Mouse (Mus musculus) thymus, postnatal 10 days (tissue): ENCODE measurements around the gene A530084C06Rik.

Experiments used
- DNase-seq, 2 experiments: peaks; one replicate each; pipeline ENCODE4 v3.0.0; 2021; ENCODE audit warnings: low spot score in 2 of 2

Gene A530084C06Rik

DNA sequence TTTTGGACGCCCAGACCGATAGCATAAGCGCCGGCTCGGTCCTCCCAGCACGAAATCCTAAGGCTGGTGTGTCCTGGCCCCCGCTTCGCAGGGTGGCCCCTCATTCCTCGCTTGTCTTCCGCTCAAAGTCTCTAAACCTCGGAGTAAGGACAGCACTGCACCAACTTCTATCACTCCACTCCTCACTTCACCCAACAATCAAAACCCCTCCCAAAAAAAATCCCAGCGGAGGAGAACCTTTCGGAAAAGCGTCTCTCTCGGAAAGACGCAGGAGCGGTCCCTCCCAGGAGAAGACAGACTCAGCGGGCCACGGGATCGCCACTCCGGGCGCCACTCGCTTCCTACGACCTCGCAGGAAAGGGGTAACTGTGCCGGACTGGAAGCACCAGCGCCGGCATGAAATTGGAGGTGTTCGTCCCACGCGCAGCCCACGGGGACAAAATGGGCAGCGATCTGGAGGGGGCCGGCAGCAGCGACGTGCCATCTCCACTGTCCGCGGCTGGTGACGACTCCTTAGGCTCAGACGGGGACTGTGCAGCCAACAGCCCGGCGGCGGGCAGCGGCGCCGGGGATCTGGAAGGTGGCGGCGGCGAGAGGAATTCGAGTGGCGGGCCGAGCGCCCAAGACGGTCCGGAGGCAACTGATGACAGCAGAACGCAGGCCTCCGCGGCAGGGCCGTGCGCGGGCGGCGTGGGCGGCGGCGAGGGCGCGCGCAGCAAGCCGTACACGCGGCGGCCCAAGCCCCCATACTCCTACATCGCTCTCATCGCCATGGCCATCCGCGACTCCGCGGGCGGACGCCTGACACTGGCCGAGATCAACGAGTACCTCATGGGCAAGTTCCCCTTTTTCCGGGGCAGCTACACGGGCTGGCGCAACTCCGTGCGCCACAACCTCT, at the start of gene A530084C06Rik:
Gene A530084C06Rik, minus strand, starts transcription at position 813 of the 898 bp plus-strand sequence.
- DNase-seq = no peak

DNA sequence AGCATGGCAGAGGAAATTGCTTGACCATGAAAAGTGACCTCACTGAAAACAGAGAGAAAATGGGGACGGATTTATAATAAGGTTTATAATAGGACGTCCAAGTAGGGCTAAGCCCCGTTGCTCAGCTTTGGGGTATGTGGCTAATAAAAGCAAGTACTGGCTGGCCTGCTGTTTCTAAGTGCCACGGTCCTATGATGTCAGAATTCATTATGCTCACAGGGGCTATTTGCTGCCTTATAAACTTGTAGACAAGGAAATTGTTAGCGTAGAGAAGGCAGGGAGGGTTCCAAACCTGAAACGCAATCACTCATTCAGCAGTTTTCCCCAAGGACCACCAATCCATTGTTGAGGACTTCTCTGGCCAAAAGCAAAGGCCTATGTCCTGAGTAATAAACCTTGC, 44.8 kb upstream of the A530084C06Rik start:
- DNase-seq = no peak

- DNase-seq = no peak
Measured at GRCm38 (mm10) chr13:31599576-31599975, 40.4 kb upstream of the A530084C06Rik start.

DNA sequence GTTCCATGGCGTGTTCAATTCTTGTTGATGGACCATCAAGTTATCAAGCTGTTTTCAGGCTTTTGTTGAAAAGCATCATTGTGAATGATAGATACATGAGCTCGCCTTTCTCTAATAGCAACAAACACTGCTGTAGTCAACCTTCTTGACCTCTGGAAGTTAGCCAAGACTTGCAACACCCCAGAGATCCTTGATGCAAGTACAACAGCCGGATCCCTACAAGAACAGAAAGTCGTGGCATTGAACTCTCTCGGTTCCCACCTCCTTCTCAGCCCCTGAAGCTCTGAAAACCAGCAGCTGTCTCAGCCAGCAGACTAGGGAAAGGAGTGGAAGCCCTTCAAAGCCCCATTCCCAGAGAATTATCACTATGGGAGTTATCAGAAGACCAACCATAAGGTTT, 28.2 kb upstream of the A530084C06Rik start:
- DNase-seq = no peak

DNA sequence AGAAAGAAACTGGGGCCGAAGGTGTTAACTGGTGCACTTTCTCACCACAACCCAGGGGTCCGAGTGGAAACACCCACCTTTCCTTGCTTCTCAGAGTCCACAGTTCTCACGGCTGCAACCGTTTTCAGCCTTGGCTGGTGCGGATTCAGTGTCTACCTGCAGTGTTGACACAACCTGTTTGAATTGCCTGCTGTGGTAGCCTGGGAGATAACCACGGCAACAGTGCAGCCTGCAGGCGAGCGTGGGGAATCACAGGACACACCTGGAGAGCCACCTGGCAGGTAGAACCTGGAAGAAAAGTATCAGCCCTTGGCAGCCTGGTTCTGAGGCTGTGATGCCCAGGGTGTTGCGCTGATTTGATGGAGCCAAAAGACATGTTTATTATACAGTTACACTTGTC, 20.7 kb upstream of the A530084C06Rik start:
- DNase-seq = no peak

DNA sequence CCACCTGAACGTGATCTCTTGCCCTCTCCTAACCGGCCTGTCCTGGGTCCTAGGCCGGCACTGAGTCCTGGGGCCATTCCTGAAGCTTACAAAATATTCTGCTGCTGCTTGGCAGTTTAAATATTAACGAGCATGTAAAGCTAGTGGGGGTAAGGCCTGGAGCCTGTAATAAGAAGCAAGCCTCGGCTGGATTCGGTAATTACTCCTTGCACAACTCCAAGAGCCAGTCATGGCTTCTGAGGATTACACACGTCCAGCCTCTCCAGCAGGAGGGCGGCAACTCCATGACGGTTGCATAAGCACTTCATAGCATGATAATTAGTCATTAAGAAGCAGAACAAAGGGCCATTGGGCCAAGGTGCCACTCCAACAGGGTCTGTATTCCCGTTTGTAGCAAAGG, 19.3 kb upstream of the A530084C06Rik start:
- DNase-seq = no peak

DNA sequence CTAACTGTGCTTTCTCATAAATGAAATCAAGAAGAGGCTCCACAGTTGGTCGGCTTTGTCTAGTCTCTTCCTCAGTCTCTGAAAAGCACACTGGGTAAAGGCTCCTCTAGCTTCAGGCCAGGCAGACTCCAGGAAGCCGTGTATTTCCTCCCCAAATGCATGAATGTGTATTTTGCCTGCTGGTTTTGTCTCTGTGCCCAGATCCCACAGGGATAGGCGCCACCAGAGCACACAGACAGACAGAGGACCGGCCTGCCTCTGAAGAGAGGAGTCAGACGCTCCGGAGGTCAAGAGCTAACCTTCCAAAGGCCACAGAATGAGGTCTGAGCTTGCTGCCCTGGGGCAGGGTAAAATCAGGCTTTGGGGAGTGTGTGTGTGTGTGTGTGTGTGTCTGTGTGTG, 18.4 kb upstream of the A530084C06Rik start:
- DNase-seq = no peak

DNA sequence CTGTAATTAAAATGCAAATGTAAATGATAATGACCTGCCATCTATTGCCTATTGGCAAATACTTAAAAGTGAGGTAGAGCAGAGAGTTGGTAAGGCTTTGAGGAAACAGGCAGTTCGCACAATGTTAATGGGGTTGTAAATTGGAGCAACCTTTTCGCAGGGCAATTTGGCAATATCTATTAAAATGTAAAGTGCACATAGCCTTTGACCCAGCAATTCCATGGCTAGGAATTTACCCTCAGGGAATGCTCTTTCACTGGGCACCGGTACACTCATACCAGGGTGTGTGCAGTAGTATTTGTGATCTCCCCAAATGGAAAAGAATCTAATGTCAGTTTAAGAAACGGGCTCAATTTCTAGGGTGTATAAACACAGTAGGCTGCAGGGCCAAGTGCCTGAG, 17.6 kb upstream of the A530084C06Rik start:
- DNase-seq = no peak

DNA sequence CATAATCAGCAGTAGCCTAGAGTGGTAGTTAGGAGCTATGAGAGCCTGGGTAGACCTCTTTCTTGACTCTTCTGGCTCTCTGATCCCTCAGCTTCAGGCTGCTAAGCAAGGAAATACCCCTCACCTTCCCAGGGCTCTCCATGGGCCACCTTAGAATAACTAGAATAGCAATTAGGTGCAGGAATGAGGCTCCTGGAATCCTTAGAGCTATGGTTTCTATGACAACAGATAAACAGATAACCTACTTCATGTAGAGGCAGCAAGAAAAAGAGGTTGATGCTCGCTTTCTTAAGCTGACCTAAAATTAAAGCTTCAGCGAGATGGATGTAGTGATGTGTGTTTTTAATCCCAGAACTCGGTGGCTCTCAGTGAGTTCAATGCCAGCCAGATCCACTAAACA, 15.5 kb upstream of the A530084C06Rik start:
- no peak for DNase-seq

DNA sequence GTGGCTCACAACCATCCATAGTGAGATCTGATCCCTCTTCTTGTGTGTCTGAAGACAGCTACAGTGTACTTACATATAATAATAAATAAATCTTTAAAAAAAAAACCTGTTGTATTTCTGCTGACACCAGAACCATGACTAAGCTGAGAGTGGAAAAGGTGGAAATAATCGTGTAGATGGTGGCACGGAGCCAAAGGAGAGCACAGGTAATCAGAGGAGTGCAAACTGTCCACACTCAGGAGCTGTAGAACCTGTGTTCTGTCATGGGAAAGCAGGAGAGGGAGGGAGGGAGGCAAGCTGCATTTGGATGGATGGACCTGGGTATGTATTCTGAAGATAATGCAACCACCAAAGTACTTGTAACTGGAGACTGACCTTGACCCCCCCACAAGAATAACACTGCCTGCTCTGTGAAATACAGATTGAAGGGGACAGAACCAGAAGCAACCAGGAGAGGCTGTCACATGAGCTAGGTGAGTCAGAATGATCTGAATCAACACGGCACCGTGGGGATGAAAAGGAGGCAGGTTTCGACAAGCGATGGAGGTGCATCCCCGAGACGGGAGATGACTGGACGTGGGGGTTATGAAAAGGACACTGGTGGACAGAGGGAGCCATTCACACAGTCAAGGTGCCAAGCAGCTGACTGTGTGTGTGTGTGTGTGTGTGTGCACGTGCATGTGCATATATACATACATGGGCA, 13.8 kb upstream of the A530084C06Rik start:
- DNase-seq = no peak

DNA sequence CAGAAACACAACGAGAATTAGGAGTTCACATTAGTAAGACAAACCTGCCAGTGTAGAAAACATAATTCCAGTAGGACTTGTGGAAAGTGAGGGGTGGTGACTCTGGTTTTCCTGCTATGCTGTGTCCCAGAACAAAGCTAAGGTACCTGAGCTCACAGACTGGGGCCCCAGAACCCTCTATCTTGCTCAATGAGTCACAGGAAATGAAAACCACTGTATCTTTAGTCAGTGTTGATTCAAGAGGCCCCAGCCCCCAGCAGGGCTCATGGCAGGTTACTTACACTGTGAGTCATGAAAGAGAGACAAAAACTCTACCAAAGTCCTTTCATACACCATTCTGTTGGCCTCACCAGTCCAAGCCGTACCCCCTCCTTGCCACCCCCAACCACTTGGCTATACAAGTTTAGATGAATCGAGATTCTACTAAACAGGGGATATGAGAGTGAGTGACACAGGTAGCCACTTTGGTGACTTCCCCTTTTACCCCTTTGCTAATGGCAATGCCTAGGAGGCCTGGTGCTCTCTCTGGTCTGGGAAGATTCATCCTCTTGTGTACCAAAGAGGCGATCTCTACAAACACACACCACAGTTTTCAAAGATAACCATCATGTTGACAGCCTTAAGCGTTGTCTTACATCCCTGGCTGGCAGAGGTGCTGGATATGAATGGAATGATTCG, 8.6 kb upstream of the A530084C06Rik start:
- no peak for DNase-seq

- DNase-seq = no peak
Measured at GRCm38 (mm10) chr13:31567099-31567498, 8.0 kb upstream of the A530084C06Rik start.

- no peak for DNase-seq
Measured at GRCm38 (mm10) chr13:31564394-31564793, 5.3 kb upstream of the A530084C06Rik start.

GRCm38 (mm10) chr13:31559419-31560144, 449 bp upstream of the A530084C06Rik start:
- peak; percentile 4 to 42 for DNase-seq

GRCm38 (mm10) chr13:31557768-31558520, 1.2 kb downstream of the A530084C06Rik start:
- DNase-seq = peak in 1 of 2 experiments; percentile 6

DNA sequence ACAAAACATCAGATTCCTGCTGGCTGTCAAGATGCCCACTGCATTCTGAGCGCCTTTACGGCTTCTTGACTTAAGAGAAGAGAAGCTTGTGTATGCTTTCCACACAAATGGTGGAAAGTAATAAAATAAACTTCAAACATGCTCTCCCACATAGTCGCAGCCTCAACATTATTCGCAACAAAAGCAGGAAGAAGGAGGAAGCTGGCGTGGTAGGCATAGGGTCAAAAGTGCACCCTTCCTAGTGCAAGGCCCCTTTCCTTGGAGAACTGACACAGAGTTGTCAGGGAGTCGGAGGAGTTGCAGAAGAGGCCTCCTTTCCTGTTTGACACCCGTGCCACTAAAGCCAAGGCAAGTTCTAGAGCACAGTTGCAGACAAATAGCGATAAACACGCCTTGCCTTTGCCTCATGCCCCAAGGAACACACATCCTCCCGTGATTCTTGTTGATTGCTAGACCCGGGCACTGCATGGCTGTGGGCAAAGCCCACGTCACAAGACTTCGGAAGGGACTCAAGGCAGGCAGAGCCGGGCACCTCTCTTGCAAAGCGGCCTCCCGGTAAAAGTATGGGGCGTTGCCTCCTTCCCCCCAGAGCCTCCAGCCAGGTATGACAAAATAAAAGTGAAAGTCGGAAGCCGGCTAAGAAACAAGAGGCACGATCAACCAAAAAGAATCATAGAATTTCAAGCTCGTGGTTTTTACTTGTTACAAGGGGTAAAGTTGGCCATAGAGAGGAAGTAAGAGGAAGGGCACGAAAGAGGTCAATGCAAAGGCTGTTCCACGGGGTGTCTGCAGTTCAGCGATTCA, 2.0 kb downstream of the A530084C06Rik start:
- no peak for DNase-seq

DNA sequence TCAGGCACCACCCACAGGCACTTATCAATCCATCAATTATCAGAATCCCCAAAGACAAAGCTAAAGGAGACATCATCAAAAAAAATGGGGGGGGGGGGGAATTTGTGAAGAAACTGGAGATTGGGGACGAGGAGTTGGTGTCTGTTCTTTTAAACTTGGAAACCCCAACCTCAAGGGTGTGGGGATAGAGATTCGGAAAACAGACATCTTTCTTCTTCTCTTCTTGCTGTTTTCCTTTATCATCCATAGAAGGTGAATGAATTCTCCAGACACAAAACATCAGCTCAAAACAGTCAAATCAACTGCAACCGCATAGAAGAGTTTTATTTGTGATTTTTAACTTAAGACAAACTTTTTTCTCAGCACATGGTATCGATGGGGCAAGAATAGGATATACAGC, 3.3 kb downstream of the A530084C06Rik start, which contains the start of gene Foxq1:
Gene Foxq1, plus strand, starts transcription at position 301 of the 400 bp plus-strand sequence.
- no peak for DNase-seq

- no peak for DNase-seq
Measured at GRCm38 (mm10) chr13:31547610-31548009, 11.5 kb downstream of the A530084C06Rik start.

DNA sequence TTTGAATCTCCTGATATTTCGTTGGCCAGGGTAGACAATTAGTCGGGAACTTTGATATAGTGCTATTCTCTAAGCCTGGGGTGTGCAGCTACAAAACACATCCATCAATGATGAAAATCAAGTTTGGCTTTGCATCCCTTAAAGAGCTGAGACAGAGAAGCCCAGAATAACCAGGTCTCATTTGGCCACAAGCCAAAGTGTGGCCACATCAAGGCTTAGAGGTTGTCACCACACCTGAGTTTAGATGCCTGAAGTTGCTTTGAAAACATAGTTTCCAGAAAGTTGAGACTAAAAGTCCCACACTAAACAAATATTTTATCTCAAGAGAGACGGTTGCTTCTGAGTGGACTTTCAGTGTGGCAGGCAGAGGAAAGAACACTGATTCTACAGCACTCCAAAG, 11.9 kb downstream of the A530084C06Rik start:
- no peak for DNase-seq

GRCm38 (mm10) chr13:31546784-31547183, 12.3 kb downstream of the A530084C06Rik start:
- DNase-seq = no peak
